Mouse (Mus musculus) midbrain, embryonic 11.5 days (tissue): ENCODE data around the gene Rrp12. TPM values are rescaled to one million over a fixed set of nuclear protein-coding genes. Genes with fewer than 3 reads are reported as not detected.
A peak's percentile ranks its signal among the peaks of the same experiment; 100 is the strongest.

Source experiments
- ATAC-seq: fragments of 200-750 bp; cut with Nextera tagmentation; 2 replicates; pipeline ENCODE4 v1.8.0; 2017; ENCODE audit warnings: moderate TSS enrichment, moderate library complexity; ENCODE audit not compliant: low FRiP score
- DNase-seq: peaks from one replicate; pipeline ENCODE4 v3.0.0; 2015; ENCODE audit warnings: low spot score; ENCODE audit errors: missing footprints
- H3K27ac ChIP-seq: fragments of 300-500 bp; sonication (generic); 2 replicates; pipeline ENCODE4 v1.5.1; 2014; ENCODE audit warnings: low read depth, low read length
- H3K27me3 ChIP-seq: fragments of 300-500 bp; sonication (generic); 2 replicates; pipeline ENCODE4 v1.6.1; 2014; ENCODE audit warnings: mild to moderate bottlenecking, low read length, moderate library complexity, mixed read lengths; ENCODE audit not compliant: control insufficient read depth, insufficient read depth
- H3K36me3 ChIP-seq: fragments of 300-500 bp; sonication (generic); 2 replicates; pipeline ENCODE4 v1.6.1; 2014; ENCODE audit warnings: mild to moderate bottlenecking, low read length, moderate library complexity, mixed read lengths; ENCODE audit not compliant: control insufficient read depth, insufficient read depth
- H3K4me1 ChIP-seq: fragments of 300-500 bp; sonication (generic); 2 replicates; pipeline ENCODE4 v1.6.1; 2014; ENCODE audit warnings: low read length; ENCODE audit not compliant: control insufficient read depth, insufficient read depth
- H3K4me2 ChIP-seq: fragments of 300-500 bp; sonication (generic); 2 replicates; pipeline ENCODE4 v1.6.1; 2014; ENCODE audit warnings: mild to moderate bottlenecking, moderate library complexity
- H3K4me3 ChIP-seq: fragments of 300-500 bp; sonication (generic); 2 replicates; pipeline ENCODE4 v1.5.1; 2014; ENCODE audit warnings: low read depth, low read length
- H3K9ac ChIP-seq: fragments of 300-500 bp; sonication (generic); 2 replicates; pipeline ENCODE4 v1.6.1; 2014; ENCODE audit warnings: low read length
- H3K9me3 ChIP-seq: fragments of 300-500 bp; sonication (generic); 2 replicates; pipeline ENCODE4 v1.6.1; 2016; ENCODE audit warnings: low read length; ENCODE audit not compliant: control insufficient read depth
- WGBS: fragments of 180-500 bp; shearing (Covaris S2); extraction: QIAGEN DNeasy Blood & Tissue Kit; methylation state at CpG from one replicate; pipeline ENCODE4 v1.1.7; 2014; 5-methylcytosine and 5-hydroxymethylcytosine counted together
- polyA plus RNA-seq: library from polyadenylated mRNA; unstranded; fragments of >200 nt; fragmentation: Nextera tagmentation; extraction: Ambion mirVana; gene quantifications from 2 replicates; pipeline ENCODE4 v1.2.1, GENCODE M21; 2014

Rrp12 gene
- polyA plus RNA-seq, 1 experiment from 2014 or later, result 14.7 TPM

DNA sequence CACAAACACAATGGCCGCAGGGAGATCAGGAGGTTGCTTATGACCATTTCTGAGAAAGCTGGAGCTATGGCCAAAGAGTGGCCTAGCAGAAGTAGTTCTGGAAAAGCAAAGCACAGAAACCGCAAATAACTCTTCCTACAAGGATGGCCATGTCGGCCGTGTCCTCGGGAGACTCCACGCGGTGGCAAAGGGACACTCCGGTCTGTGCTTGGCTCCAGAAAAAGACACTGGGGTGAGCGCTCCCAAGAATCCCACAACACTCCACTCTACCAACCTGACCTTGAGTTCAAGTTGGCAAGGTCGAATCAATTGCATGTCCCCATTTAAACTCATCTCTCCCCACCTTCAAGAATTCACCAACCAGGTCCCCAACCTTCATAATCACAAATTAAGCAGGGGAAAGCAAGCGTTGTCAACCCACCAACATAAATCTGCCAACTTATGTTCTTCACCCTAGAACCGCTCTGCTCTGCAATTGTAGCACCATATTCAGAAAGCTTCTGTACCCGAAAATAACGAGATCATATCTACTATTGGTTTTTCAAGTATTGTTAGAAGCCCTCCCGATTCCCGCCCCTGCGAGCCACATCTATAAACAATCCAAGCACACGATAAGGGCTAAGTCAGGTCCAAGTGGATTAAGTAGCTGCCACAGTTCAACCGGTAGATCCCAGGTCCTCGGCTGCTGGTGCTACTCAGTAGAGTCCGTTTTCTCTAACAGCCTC lies 49.4 kb downstream of the Rrp12 start:
- H3K4me2 ChIP-seq, result peak overlapping the region; percentile 98
- peaks cover 26% of the 10 kb centered on the region for H3K4me1 ChIP-seq
- no peak for ATAC-seq
- H3K36me3 ChIP-seq, result no peaks in the 10 kb centered on the region
- H3K9me3 ChIP-seq, result no peaks in the 10 kb centered on the region
- H3K27me3 ChIP-seq, result no peaks in the 10 kb centered on the region; the same call in 1 of the 2 replicates
- DNase-seq, result peak; percentile 90
- WGBS, result 16% methylated on average over 21 of the region's 21 CpGs
- H3K9ac ChIP-seq, result peak overlapping the region; percentile 77
- H3K27ac ChIP-seq, result peak overlapping the region; percentile 87; the same call in 1 of the 2 replicates
- peak overlapping the region; percentile 80 for H3K4me3 ChIP-seq

DNA sequence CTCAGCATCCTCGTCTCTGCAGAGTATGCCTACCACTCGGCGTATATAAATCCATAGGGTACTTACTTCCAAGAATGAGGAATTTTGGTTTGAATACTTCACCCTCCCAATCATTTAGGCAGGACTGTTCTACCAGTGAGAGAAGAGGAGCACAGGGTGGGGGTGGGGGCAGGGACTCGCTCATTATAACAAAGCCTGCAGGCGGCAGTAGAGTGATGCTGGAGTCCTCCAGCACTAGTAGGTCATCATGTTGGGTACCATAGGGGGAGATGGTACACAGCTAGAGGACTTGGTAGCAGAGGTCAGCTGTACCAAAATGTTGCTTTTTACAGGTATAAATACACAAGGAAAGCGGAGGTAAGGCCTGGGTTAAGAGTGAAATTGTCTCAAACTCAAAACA lies 51.6 kb downstream of the Rrp12 start:
- 82% methylated on average over 6 of the region's 6 CpGs for WGBS
- DNase-seq (no peak), ATAC-seq (no peak)
- Histone ChIP-seq H3K9ac (no peak overlapping the region), H3K4me2 (no peak overlapping the region), H3K4me1 (peaks cover 12% of the 10 kb centered on the region), H3K36me3 (no peaks in the 10 kb centered on the region), H3K9me3 (no peaks in the 10 kb centered on the region), H3K27me3 (no peaks in the 10 kb centered on the region; the same call in 1 of the 2 replicates), H3K27ac (no peak overlapping the region), H3K4me3 (no peak overlapping the region)

DNA sequence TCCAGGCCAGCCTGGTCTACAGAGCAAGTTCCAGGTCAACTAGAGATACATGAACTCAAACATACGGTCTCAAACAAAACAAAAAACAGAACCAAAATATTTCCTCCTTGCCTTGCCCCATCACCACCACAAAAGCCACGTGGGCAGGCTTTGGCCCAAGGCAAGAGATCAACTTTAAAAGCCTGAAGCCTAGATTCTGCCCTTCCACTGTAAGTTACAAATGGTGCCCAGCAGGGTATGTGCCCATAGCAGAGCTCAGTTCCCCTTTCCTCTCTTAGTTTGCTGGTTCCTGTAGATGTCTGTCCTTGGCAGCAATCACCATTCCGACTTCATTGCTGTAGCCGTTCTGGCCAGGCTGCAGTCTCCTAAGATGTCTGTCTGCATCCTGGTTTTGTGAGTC lies 53.3 kb downstream of the Rrp12 start:
- Histone ChIP-seq H3K9me3 (no peaks in the 10 kb centered on the region), H3K36me3 (no peaks in the 10 kb centered on the region), H3K27me3 (no peaks in the 10 kb centered on the region; the same call in 1 of the 2 replicates), H3K4me1 (peaks cover 12% of the 10 kb centered on the region), H3K9ac (no peak overlapping the region), H3K4me3 (no peak overlapping the region), H3K4me2 (no peak overlapping the region), H3K27ac (no peak overlapping the region)
- peak; percentile 28 for DNase-seq
- WGBS, result 89% methylated on average over 4 of the region's 4 CpGs
- ATAC-seq, result no peak

DNA sequence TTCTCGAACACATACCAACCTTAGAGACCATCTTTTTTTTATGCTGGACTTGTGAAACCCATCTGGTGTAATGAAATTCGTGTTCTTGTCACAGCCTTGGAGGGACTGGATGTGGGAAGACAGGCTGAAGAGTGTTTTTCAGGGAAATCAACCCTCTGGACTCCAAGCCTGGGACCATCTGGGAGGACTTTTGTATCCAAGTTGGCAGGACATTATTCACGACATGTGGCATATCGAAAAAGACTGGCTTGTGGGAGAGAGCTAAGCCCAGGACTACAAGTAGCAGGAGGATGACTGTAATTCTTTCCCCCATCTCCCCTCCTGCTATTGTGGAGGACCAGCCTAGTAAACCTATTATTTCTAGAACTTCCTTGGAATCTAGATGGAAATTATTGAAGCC lies 53.8 kb downstream of the Rrp12 start:
- DNase-seq (peak; percentile 85), ATAC-seq (no peak)
- no peak overlapping the region for H3K27ac ChIP-seq
- no peaks in the 10 kb centered on the region for H3K9me3 ChIP-seq
- no peak overlapping the region for H3K4me3 ChIP-seq
- WGBS, result 85% methylated on average over 4 of the region's 4 CpGs
- H3K36me3 ChIP-seq, result no peaks in the 10 kb centered on the region
- no peak overlapping the region for H3K9ac ChIP-seq
- no peak overlapping the region for H3K4me2 ChIP-seq
- no peaks in the 10 kb centered on the region; the same call in 1 of the 2 replicates for H3K27me3 ChIP-seq
- H3K4me1 ChIP-seq, result peaks cover 12% of the 10 kb centered on the region

DNA sequence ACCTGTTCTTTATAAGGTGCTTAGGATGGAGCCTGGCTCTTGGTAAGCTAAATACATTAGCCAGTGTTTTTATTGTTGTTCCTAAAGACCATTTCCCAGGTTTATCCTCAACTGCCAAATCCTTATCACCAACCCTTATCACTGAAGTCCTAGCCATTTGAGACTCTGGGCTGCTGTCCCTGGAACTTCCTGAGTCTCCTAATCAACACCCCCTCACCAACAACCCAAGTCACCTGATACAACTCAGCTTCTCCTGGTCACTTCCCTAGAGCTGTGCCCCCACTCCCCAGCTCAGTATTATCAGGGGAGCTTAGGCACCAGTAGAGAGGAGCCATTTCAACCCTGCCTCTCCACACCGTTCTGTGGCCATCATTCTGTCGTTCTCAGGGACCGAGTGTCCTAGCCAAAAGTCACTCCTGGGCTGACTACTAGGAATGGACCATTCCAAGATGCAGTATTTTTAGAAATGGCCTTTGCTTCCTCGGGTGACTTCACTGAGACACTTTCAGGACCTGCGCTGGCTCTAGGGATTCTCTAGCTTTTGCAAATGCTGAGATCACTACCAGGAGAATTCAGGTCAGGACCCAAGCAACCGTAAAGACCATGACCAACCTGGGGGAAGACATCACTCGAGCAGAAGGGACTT lies 54.7 kb downstream of the Rrp12 start:
- Histone ChIP-seq H3K4me2 (no peak overlapping the region), H3K9me3 (no peaks in the 10 kb centered on the region), H3K27ac (no peak overlapping the region), H3K9ac (no peak overlapping the region), H3K4me1 (peaks cover 5% of the 10 kb centered on the region), H3K27me3 (no peaks in the 10 kb centered on the region; the same call in 1 of the 2 replicates), H3K36me3 (no peaks in the 10 kb centered on the region), H3K4me3 (no peak overlapping the region)
- 85% methylated on average over 7 of the region's 7 CpGs for WGBS
- no peak for DNase-seq
- no peak for ATAC-seq

DNA sequence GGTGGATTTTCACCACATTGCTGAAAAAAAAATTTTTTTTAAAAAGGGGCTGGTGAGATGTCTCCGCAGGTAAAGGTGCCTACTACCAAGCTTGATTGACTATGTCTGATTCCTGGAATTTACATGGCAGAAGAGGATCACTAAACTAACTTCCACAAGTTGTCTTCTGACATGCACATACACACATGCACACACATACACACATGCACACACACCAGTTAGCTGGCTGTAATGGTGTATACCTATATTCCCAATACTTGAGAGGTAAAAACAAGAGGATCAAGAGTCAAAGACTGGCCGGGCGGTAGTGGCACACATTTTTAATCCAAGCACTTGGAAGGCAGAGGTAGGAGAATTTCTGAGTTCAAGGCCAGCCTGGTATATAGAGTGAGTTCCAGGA lies 56.3 kb downstream of the Rrp12 start:
- Histone ChIP-seq H3K36me3 (no peaks in the 10 kb centered on the region), H3K4me1 (peaks cover 7% of the 10 kb centered on the region; the same call in 1 of the 2 replicates), H3K27me3 (no peaks in the 10 kb centered on the region), H3K9ac (no peak overlapping the region), H3K27ac (no peak overlapping the region), H3K4me3 (no peak overlapping the region), H3K9me3 (no peaks in the 10 kb centered on the region), H3K4me2 (no peak overlapping the region)
- ATAC-seq, result no peak
- 97% methylated on average over 3 of the region's 3 CpGs for WGBS
- DNase-seq, result peak; percentile 53

DNA sequence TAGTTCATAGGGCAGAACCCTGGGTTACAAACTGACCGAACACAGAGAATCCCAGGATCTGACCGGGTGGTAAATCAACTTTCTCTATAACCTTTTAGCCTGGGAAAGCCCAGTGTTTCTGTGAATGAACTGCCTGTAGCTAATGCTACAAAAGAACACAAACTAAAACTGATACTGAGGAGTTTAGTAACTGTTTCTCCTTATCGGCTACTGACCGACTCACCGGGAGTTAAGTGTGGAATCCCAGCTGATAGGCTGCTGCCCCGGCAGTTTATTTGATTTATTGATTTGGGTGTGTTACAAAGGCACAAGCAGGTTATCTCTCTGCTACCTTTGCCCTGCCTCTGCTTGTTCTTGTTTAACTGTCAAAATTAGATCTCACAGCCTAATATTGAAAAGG lies 57.2 kb downstream of the Rrp12 start:
- peak; percentile 2 for DNase-seq
- no peak overlapping the region for H3K4me2 ChIP-seq
- H3K4me1 ChIP-seq, result peaks cover 7% of the 10 kb centered on the region; the same call in 1 of the 2 replicates
- H3K27me3 ChIP-seq, result no peaks in the 10 kb centered on the region
- H3K36me3 ChIP-seq, result no peaks in the 10 kb centered on the region
- no peaks in the 10 kb centered on the region for H3K9me3 ChIP-seq
- H3K9ac ChIP-seq, result no peak overlapping the region
- 80% methylated on average over 6 of the region's 6 CpGs for WGBS
- no peak for ATAC-seq
- no peak overlapping the region for H3K4me3 ChIP-seq
- H3K27ac ChIP-seq, result no peak overlapping the region

DNA sequence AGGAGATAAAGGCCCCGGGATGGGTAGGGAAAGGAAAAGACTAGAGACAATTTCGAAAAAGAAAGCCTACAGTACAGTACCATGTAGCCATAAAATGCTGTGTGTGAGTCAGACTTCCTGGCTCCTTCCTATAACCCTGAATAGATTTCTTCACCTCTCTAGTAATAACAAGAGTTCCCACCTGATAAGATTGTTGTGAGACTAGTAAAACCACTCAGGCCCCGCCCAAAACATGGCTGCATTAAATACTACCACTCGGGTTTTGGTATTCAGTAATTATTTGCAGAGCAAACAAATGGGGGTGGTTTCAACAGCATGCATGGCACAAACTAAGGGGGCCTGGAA lies 58.1 kb downstream of the Rrp12 start:
- no peak overlapping the region for H3K9ac ChIP-seq
- no peak for ATAC-seq
- no peaks in the 10 kb centered on the region for H3K36me3 ChIP-seq
- no peak for DNase-seq
- WGBS, result 67% methylated on average over 4 of the region's 4 CpGs
- peaks cover 7% of the 10 kb centered on the region; the same call in 1 of the 2 replicates for H3K4me1 ChIP-seq
- no peak overlapping the region for H3K4me2 ChIP-seq
- H3K27ac ChIP-seq, result no peak overlapping the region
- H3K27me3 ChIP-seq, result no peaks in the 10 kb centered on the region
- H3K9me3 ChIP-seq, result no peaks in the 10 kb centered on the region
- H3K4me3 ChIP-seq, result no peak overlapping the region

DNA sequence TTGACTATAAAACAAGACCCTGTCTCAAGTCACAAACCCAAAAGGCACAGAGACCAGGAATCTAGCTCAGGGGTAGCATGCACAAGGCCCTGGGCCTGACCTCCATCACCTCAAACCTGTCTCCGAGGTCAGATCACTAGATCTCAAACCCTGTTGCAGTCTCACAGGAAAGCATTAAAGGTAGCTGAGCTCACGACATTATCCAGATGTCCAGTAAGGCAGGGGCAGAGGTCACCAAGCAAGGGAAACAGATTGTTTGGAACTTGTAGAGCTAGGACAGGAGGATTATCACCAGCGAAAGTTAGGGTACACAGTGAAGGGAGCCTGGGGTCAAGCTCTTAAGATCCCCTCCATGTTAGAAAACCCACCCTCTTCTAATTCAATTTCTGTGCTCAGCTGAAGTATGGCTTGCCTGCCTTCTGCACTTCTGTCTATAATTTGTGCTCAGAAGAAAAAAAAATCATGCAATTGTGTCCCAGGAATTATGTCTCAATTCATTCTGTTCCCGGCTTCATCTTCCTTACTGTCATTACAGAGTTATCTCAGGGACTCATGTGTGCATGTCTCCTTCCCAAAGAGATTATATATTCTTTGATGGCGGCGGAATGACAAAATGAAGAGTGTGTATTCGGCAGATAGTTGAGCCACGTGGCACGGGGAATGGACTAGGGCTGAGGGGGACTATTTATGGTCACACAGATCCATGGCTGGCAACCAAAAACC lies 58.6 kb downstream of the Rrp12 start:
- DNase-seq, result peak; percentile 83
- Histone ChIP-seq H3K9ac (no peak overlapping the region), H3K27ac (no peak overlapping the region), H3K4me3 (no peak overlapping the region), H3K27me3 (no peaks in the 10 kb centered on the region), H3K36me3 (no peaks in the 10 kb centered on the region), H3K4me1 (peaks cover 7% of the 10 kb centered on the region; the same call in 1 of the 2 replicates), H3K4me2 (no peak overlapping the region), H3K9me3 (no peaks in the 10 kb centered on the region)
- 78% methylated on average over 9 of the region's 9 CpGs for WGBS
- no peak for ATAC-seq
